8 mouse cellular contexts compared by ENCODE assay signal in the genomic region with DNA sequence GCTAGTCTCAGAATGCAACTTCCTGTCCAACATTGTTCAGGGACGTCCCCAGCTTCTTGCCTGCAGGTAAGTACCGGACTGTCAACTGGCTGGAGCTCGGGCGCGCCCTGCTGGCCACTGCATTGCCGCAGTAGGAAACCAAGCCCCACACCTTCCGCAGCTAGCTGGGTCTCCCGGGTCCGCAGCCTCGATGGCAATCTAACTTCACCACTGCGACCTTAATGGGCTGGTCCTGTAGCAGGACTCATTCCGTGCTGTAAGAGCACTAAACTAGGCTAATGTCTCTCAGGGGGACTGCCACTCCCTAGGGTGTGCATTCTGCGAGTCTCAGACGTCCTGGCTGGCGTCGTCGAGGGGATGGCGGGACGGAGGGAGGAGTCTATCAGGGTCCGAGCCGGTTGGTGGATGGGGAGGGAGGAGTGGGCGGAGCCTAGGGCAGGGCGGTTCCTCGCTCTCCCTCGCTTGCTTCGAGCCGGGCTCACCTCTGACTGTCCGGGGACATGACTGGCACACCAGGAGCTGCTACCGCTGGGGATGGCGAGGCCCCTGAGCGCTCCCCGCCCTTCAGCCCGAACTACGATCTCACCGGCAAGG. TPM values are rescaled to one million over a fixed set of nuclear protein-coding genes. Genes with fewer than 3 reads are reported as not detected.
A peak's percentile ranks its signal among the peaks of the same experiment; 100 is the strongest.
DNase-seq lines count a peak whose midpoint lies in the region; ATAC-seq lines count a peak whose summit lies in the region.

No protein-coding gene starts in this region.

- peak; percentile 95 for DNase-seq in CD4-positive helper T cell, adult 2 months (ENCODE audit: low read depth, low spot score)
- DNase-seq in adrenal gland, adult 8-10 months: peak; percentile 57
- DNase-seq in embryo, embryonic 9.5 days (ENCODE audit: extremely low spot score): peak; percentile 85
- DNase-seq in heart, embryonic 10.5 days (ENCODE audit: low spot score): peak; percentile 88
- DNase-seq in kidney, adult 9 months: peak; percentile 85
- peak; percentile 81 for DNase-seq in neural tube, embryonic 11.5 days (ENCODE audit: low spot score)
- DNase-seq in testis, postnatal 10 days (ENCODE audit: low spot score): peak; percentile 84

- H3K4me1 ChIP-seq in heart, embryonic 10.5 days: peaks cover 52% of the 10 kb centered on the region
- peaks cover 10% of the 10 kb centered on the region for H3K4me1 ChIP-seq in liver, embryonic 16.5 days (ENCODE audit: control insufficient read depth, low read depth, low read length)
- H3K4me1 ChIP-seq in neural tube, embryonic 11.5 days (ENCODE audit: control insufficient read depth, insufficient read depth, low read length): peaks cover 5% of the 10 kb centered on the region; the same call in 1 of the 2 replicates

- 1% methylated on average over 35 of the region's 35 CpGs for WGBS in heart, embryonic 10.5 days
- 0% methylated on average over 34 of the region's 35 CpGs for WGBS in liver, embryonic 16.5 days (ENCODE audit: insufficient replicate concordance)
- WGBS in neural tube, embryonic 11.5 days: 1% methylated on average over 30 of the region's 35 CpGs

- H3K9me3 ChIP-seq in heart, embryonic 10.5 days: no peaks in the 10 kb centered on the region
- no peaks in the 10 kb centered on the region for H3K9me3 ChIP-seq in liver, embryonic 16.5 days (replicated peaks; ENCODE audit: control insufficient read depth, low read length)
- no peaks in the 10 kb centered on the region for H3K9me3 ChIP-seq in neural tube, embryonic 11.5 days (ENCODE audit: control insufficient read depth, low read length)

- peak overlapping the region; percentile 39; the same call in 1 of the 2 replicates for H3K27ac ChIP-seq in heart, embryonic 10.5 days
- H3K27ac ChIP-seq in liver, embryonic 16.5 days (ENCODE audit: low read length): no peak overlapping the region
- no peak overlapping the region for H3K27ac ChIP-seq in neural tube, embryonic 11.5 days (ENCODE audit: low read depth, low read length)

- H3K27me3 ChIP-seq in heart, embryonic 10.5 days (ENCODE audit: insufficient read depth, poor library complexity, severe bottlenecking): peaks cover 62% of the 10 kb centered on the region
- peaks cover 14% of the 10 kb centered on the region for H3K27me3 ChIP-seq in liver, embryonic 16.5 days (ENCODE audit: control insufficient read depth, insufficient read depth, low read depth, low read length)
- H3K27me3 ChIP-seq in neural tube, embryonic 11.5 days (ENCODE audit: control insufficient read depth, insufficient read depth, low read length): peaks cover 21% of the 10 kb centered on the region

- peak overlapping the region; percentile 56 for H3K4me2 ChIP-seq in liver, embryonic 16.5 days (ENCODE audit: low read depth, low read length)
- peak overlapping the region; percentile 31 for H3K4me2 ChIP-seq in neural tube, embryonic 11.5 days (ENCODE audit: low read depth)

- H3K9ac ChIP-seq in liver, embryonic 16.5 days (ENCODE audit: low read depth, low read length): no peak overlapping the region
- no peak overlapping the region for H3K9ac ChIP-seq in neural tube, embryonic 11.5 days (ENCODE audit: low read length)

- H3K4me3 ChIP-seq in heart, embryonic 10.5 days: peak overlapping the region; percentile 52
- H3K4me3 ChIP-seq in liver, embryonic 16.5 days (ENCODE audit: low read depth, low read length): peak overlapping the region; percentile 51
- H3K4me3 ChIP-seq in neural tube, embryonic 11.5 days (ENCODE audit: low read depth, low read length): peak overlapping the region; percentile 20; the same call in 1 of the 2 replicates

- ATAC-seq in liver, embryonic 16.5 days (ENCODE audit: low read depth): peak; percentile 80
- ATAC-seq in neural tube, embryonic 11.5 days (ENCODE audit: insufficient read depth, low FRiP score, low TSS enrichment): peak; percentile 67; the same call in 1 of the 2 replicates

- H3K36me3 ChIP-seq in heart, embryonic 10.5 days: no peaks in the 10 kb centered on the region
- no peaks in the 10 kb centered on the region for H3K36me3 ChIP-seq in liver, embryonic 16.5 days (ENCODE audit: control insufficient read depth, insufficient read depth)
- H3K36me3 ChIP-seq in neural tube, embryonic 11.5 days (ENCODE audit: control insufficient read depth, insufficient read depth, low read length): no peaks in the 10 kb centered on the region

RNA-seq across cellular contexts. Expression of gene Slc9a3r1, which starts 9.3 kb away (rescaled TPM):
- total RNA-seq in adrenal gland, adult 8-10 months (2022): 10 to 100 TPM; 21.0 to 25.6 (median 22.2) TPM
- 29.5 and 74.6 TPM in 2 replicates for polyA plus RNA-seq in heart, embryonic 10.5 days (2016; fragmentation: Nextera tagmentation; extraction: Ambion mirVana)
- polyA plus RNA-seq in liver, embryonic 16.5 days (2015; fragmentation: Nextera tagmentation; extraction: Ambion mirVana): 78.8 and 88.7 TPM in 2 replicates
- 43.4 and 44.1 TPM in 2 replicates for polyA plus RNA-seq in neural tube, embryonic 11.5 days (2014; fragmentation: Nextera tagmentation; extraction: Ambion mirVana)

RNA-seq across cellular contexts. Expression of gene Cd300lf, which starts 20.0 kb away (rescaled TPM):
- 1 to 10 TPM in 3 of 4 experiments, under 1 TPM in 1; 0.95 to 1.9 (median 1.4) TPM for total RNA-seq in adrenal gland, adult 8-10 months (2022)
- 0.08 and 0.27 TPM in 2 replicates for polyA plus RNA-seq in heart, embryonic 10.5 days (2016; fragmentation: Nextera tagmentation; extraction: Ambion mirVana)
- 4.0 and 5.5 TPM in 2 replicates for polyA plus RNA-seq in liver, embryonic 16.5 days (2015; fragmentation: Nextera tagmentation; extraction: Ambion mirVana)
- not detected in 2 replicates for polyA plus RNA-seq in neural tube, embryonic 11.5 days (2014; fragmentation: Nextera tagmentation; extraction: Ambion mirVana)

RNA-seq across cellular contexts. Expression of gene Tmem104, which starts 33.5 kb away (rescaled TPM):
- total RNA-seq in adrenal gland, adult 8-10 months (2022): 10 to 100 TPM; 24.8 to 34.0 (median 27.3) TPM
- 9.6 TPM in 2 replicates for polyA plus RNA-seq in heart, embryonic 10.5 days (2016; fragmentation: Nextera tagmentation; extraction: Ambion mirVana)
- polyA plus RNA-seq in liver, embryonic 16.5 days (2015; fragmentation: Nextera tagmentation; extraction: Ambion mirVana): 5.9 and 6.4 TPM in 2 replicates
- 8.8 and 11.0 TPM in 2 replicates for polyA plus RNA-seq in neural tube, embryonic 11.5 days (2014; fragmentation: Nextera tagmentation; extraction: Ambion mirVana)

RNA-seq across cellular contexts. Expression of gene Nat9, which starts 33.9 kb away (rescaled TPM):
- 10 to 100 TPM; 29.0 to 32.1 (median 30.3) TPM for total RNA-seq in adrenal gland, adult 8-10 months (2022)
- polyA plus RNA-seq in heart, embryonic 10.5 days (2016; fragmentation: Nextera tagmentation; extraction: Ambion mirVana): 15.8 and 17.0 TPM in 2 replicates
- 12.7 TPM in 2 replicates for polyA plus RNA-seq in liver, embryonic 16.5 days (2015; fragmentation: Nextera tagmentation; extraction: Ambion mirVana)
- polyA plus RNA-seq in neural tube, embryonic 11.5 days (2014; fragmentation: Nextera tagmentation; extraction: Ambion mirVana): 20.3 and 20.8 TPM in 2 replicates
